Mouse (Mus musculus): ENCODE measurements around the gene Prn.

Prn gene

GRCm38 (mm10) chr2:131950598-131951095 lies 40.9 kb downstream of the Prn start, which contains the start of gene Prnd:
Gene Prnd (plus strand): TSS chr2:131950861.
- no peak for DNase-seq

GRCm38 (mm10) chr2:131952456-131952855 lies 42.7 kb downstream of the Prn start:
- no peak for DNase-seq

GRCm38 (mm10) chr2:131952961-131953538 lies 43.3 kb downstream of the Prn start:
- DNase-seq = no peak

- DNase-seq = no peak
Observed at GRCm38 (mm10) chr2:131953711-131954110, 44.0 kb downstream of the Prn start.

- DNase-seq = no peak
Observed at GRCm38 (mm10) chr2:131954835-131955234, 45.1 kb downstream of the Prn start.

- DNase-seq = peak; percentile 37
Observed at GRCm38 (mm10) chr2:131955264-131955663, 45.5 kb downstream of the Prn start.

GRCm38 (mm10) chr2:131956336-131957256 lies 46.8 kb downstream of the Prn start:
- no peak for DNase-seq

- no peak for DNase-seq
Observed at GRCm38 (mm10) chr2:131957731-131958222, 48.0 kb downstream of the Prn start.

GRCm38 (mm10) chr2:131961671-131962070 lies 51.9 kb downstream of the Prn start:
- no peak for DNase-seq

GRCm38 (mm10) chr2:131970597-131970996 lies 60.8 kb downstream of the Prn start:
- no peak for DNase-seq

- no peak for DNase-seq
Observed at GRCm38 (mm10) chr2:131971098-131971497, 61.3 kb downstream of the Prn start.

GRCm38 (mm10) chr2:131976663-131977062 lies 66.9 kb downstream of the Prn start:
- no peak for DNase-seq

- no peak for DNase-seq
Observed at GRCm38 (mm10) chr2:131980866-131981265, 71.1 kb downstream of the Prn start.

- DNase-seq = peak; percentile 58
Observed at GRCm38 (mm10) chr2:131982546-131983196, 72.9 kb downstream of the Prn start.

- no peak for DNase-seq
Observed at GRCm38 (mm10) chr2:131987950-131988349, 78.2 kb downstream of the Prn start.

- no peak for DNase-seq
Observed at GRCm38 (mm10) chr2:131988550-131988949, 78.8 kb downstream of the Prn start.

GRCm38 (mm10) chr2:131992487-131992886 lies 82.7 kb downstream of the Prn start:
- no peak for DNase-seq

GRCm38 (mm10) chr2:131993151-131993550 lies 83.4 kb downstream of the Prn start:
- DNase-seq = no peak

- DNase-seq = no peak
Observed at GRCm38 (mm10) chr2:131993563-131994088, 83.9 kb downstream of the Prn start.

- DNase-seq = no peak
Observed at GRCm38 (mm10) chr2:131994971-131995370, 85.2 kb downstream of the Prn start.

GRCm38 (mm10) chr2:131995742-131996141 lies 86.0 kb downstream of the Prn start:
- DNase-seq = no peak

GRCm38 (mm10) chr2:131996369-131996768 lies 86.6 kb downstream of the Prn start:
- DNase-seq = no peak

- DNase-seq = no peak
Observed at GRCm38 (mm10) chr2:131997356-131997755, 87.6 kb downstream of the Prn start.
